Mouse (Mus musculus): Measurements from ENCODE around the gene B3gat3. TPM values are rescaled to one million over a fixed set of nuclear protein-coding genes. Genes with fewer than 3 reads are reported as not detected.
"Not testable (repeated sequence)": the region's sequence is repeated elsewhere in the genome, so short reads cannot be mapped to it uniquely, and the experiment has no call there.

B3gat3 gene
- polyA plus RNA-seq (2016; fragmentation: Nextera tagmentation; extraction: Ambion mirVana), result 46.7 and 47.3 TPM in 2 replicates

- H3K9me3 ChIP-seq, result no peaks in the 10 kb centered on the region
- H3K36me3 ChIP-seq (replicated peaks), result peaks cover 47% of the 10 kb centered on the region
- 3% methylated on average over 50 of the region's 50 CpGs for WGBS
- H3K4me1 ChIP-seq, result peaks cover 22% of the 10 kb centered on the region
- H3K27me3 ChIP-seq (replicated peaks; ENCODE audit: low read depth, poor library complexity, severe bottlenecking), result no peaks in the 10 kb centered on the region
- peak within 1 kb of the TSS; percentile 92 for H3K4me3 ChIP-seq
- H3K27ac ChIP-seq (replicated peaks), result peak within 1 kb of the TSS; percentile 92
- DNase-seq (ENCODE audit: low spot score), result peak; percentile 95
Observed at GRCm38 (mm10) chr19:8920073-8920736, at the start of gene B3gat3. TSS of gene B3gat3 (plus strand) at chr19:8920374.

- peaks cover 25% of the 10 kb centered on the region for H3K36me3 ChIP-seq (replicated peaks)
- DNase-seq (ENCODE audit: low spot score); H3K9me3 ChIP-seq; H3K27ac ChIP-seq (replicated peaks); H3K27me3 ChIP-seq (replicated peaks; ENCODE audit: low read depth, poor library complexity, severe bottlenecking): not testable (repeated sequence)
- peak overlapping the region; percentile 85 for H3K4me3 ChIP-seq
- peaks cover 12% of the 10 kb centered on the region for H3K4me1 ChIP-seq
- WGBS, result 77% methylated on average over 3 of the region's 3 CpGs
Observed at GRCm38 (mm10) chr19:8870381-8870780, 49.8 kb upstream of the B3gat3 start.

GRCm38 (mm10) chr19:8870838-8871237 is 49.3 kb upstream of the B3gat3 start:
- H3K4me3 ChIP-seq, result peak overlapping the region; percentile 85

GRCm38 (mm10) chr19:8871267-8872186 is 48.6 kb upstream of the B3gat3 start, which contains the start of gene Ubxn1:
TSS of gene Ubxn1 (plus strand) at chr19:8871496.
- Histone ChIP-seq H3K4me3 (peak within 1 kb of the TSS; percentile 85), H3K9me3 (no peaks in the 10 kb centered on the region), H3K4me1 (peaks cover 12% of the 10 kb centered on the region), H3K27me3 (replicated peaks; ENCODE audit: low read depth, poor library complexity, severe bottlenecking) (no peaks in the 10 kb centered on the region), H3K27ac (replicated peaks) (peak within 1 kb of the TSS; percentile 91), H3K36me3 (replicated peaks) (peaks cover 36% of the 10 kb centered on the region)
- WGBS, result under 1% methylated on average over 59 of the region's 59 CpGs
- peak; percentile 96 for DNase-seq (ENCODE audit: low spot score)

More at GRCm38 (mm10) chr19:8870838-8871237, 49.3 kb upstream of the B3gat3 start:
- H3K36me3 ChIP-seq (replicated peaks), result peaks cover 30% of the 10 kb centered on the region
- no peaks in the 10 kb centered on the region for H3K27me3 ChIP-seq (replicated peaks; ENCODE audit: low read depth, poor library complexity, severe bottlenecking)
- H3K9me3 ChIP-seq, result no peaks in the 10 kb centered on the region
- WGBS, result 66% methylated on average over 9 of the region's 9 CpGs
- DNase-seq (ENCODE audit: low spot score), result no peak
- H3K27ac ChIP-seq (replicated peaks), result peak overlapping the region; percentile 91
- peaks cover 12% of the 10 kb centered on the region for H3K4me1 ChIP-seq

- 77% methylated on average over 10 of the region's 10 CpGs for WGBS
- no peak for DNase-seq (ENCODE audit: low spot score)
- H3K4me1 ChIP-seq, result peaks cover 12% of the 10 kb centered on the region
- peak overlapping the region; percentile 85 for H3K4me3 ChIP-seq
- peak overlapping the region; percentile 91 for H3K27ac ChIP-seq (replicated peaks)
- no peaks in the 10 kb centered on the region for H3K9me3 ChIP-seq
- H3K36me3 ChIP-seq (replicated peaks), result peaks cover 44% of the 10 kb centered on the region
- no peaks in the 10 kb centered on the region for H3K27me3 ChIP-seq (replicated peaks; ENCODE audit: low read depth, poor library complexity, severe bottlenecking)
Observed at GRCm38 (mm10) chr19:8872266-8872840, 47.8 kb upstream of the B3gat3 start.

- Histone ChIP-seq H3K36me3 (replicated peaks) (peaks cover 63% of the 10 kb centered on the region), H3K27ac (replicated peaks) (no peak overlapping the region), H3K9me3 (no peaks in the 10 kb centered on the region), H3K4me1 (peaks cover 20% of the 10 kb centered on the region), H3K27me3 (replicated peaks; ENCODE audit: low read depth, poor library complexity, severe bottlenecking) (no peaks in the 10 kb centered on the region), H3K4me3 (no peak overlapping the region)
- 95% methylated on average over 7 of the region's 7 CpGs for WGBS
- DNase-seq (ENCODE audit: low spot score), result no peak
Observed at GRCm38 (mm10) chr19:8875031-8875430, 45.1 kb upstream of the B3gat3 start.

- H3K4me1 ChIP-seq, result peaks cover 11% of the 10 kb centered on the region
- peak within 1 kb of the TSS; percentile 92 for H3K27ac ChIP-seq (replicated peaks)
- under 1% methylated on average over 42 of the region's 42 CpGs for WGBS
Observed at GRCm38 (mm10) chr19:8880311-8881033, 39.7 kb upstream of the B3gat3 start, which contains the start of gene Uqcc3. TSS of gene Uqcc3 (minus strand) at chr19:8880923.

GRCm38 (mm10) chr19:8881034-8881392 is 39.2 kb upstream of the B3gat3 start:
- no peaks in the 10 kb centered on the region for H3K9me3 ChIP-seq
- H3K36me3 ChIP-seq (replicated peaks), result peaks cover 32% of the 10 kb centered on the region
- no peak for DNase-seq (ENCODE audit: low spot score)
- H3K4me1 ChIP-seq, result peaks cover 11% of the 10 kb centered on the region
- H3K4me3 ChIP-seq, result peak overlapping the region; percentile 94
- peak overlapping the region; percentile 92 for H3K27ac ChIP-seq (replicated peaks)
- WGBS, result 17% methylated on average over 3 of the region's 3 CpGs
- no peaks in the 10 kb centered on the region for H3K27me3 ChIP-seq (replicated peaks; ENCODE audit: low read depth, poor library complexity, severe bottlenecking)

More at GRCm38 (mm10) chr19:8880311-8881033, 39.7 kb upstream of the B3gat3 start, which contains the start of gene Uqcc3:
- Histone ChIP-seq H3K36me3 (replicated peaks) (peaks cover 37% of the 10 kb centered on the region), H3K9me3 (no peaks in the 10 kb centered on the region), H3K27me3 (replicated peaks; ENCODE audit: low read depth, poor library complexity, severe bottlenecking) (no peaks in the 10 kb centered on the region), H3K4me3 (peak within 1 kb of the TSS; percentile 94)
- DNase-seq (ENCODE audit: low spot score), result peak; percentile 87

- H3K9me3 ChIP-seq, result no peaks in the 10 kb centered on the region
- DNase-seq (ENCODE audit: low spot score), result no peak
- H3K36me3 ChIP-seq (replicated peaks), result peaks cover 9% of the 10 kb centered on the region
- H3K4me1 ChIP-seq, result peaks cover 23% of the 10 kb centered on the region
- H3K27ac ChIP-seq (replicated peaks), result no peak within 1 kb of the TSS
- no peaks in the 10 kb centered on the region for H3K27me3 ChIP-seq (replicated peaks; ENCODE audit: low read depth, poor library complexity, severe bottlenecking)
- H3K4me3 ChIP-seq, result no peak within 1 kb of the TSS
- whole genome bisulfite sequencing, result 86% methylated on average over 3 of the region's 3 CpGs
Observed at GRCm38 (mm10) chr19:8883616-8884015, 36.6 kb upstream of the B3gat3 start, which contains the start of the genes Lbhd1 and Gm49403. TSS of gene Lbhd1 (plus strand) at chr19:8883732. TSS of gene Gm49403 (plus strand) at chr19:8883930.

GRCm38 (mm10) chr19:8886916-8887584 is 33.1 kb upstream of the B3gat3 start:
- Histone ChIP-seq H3K36me3 (replicated peaks) (peaks cover 23% of the 10 kb centered on the region), H3K9me3 (no peaks in the 10 kb centered on the region), H3K27ac (replicated peaks) (peak overlapping the region; percentile 93), H3K4me3 (peak overlapping the region; percentile 71), H3K4me1 (peaks cover 17% of the 10 kb centered on the region), H3K27me3 (replicated peaks; ENCODE audit: low read depth, poor library complexity, severe bottlenecking) (no peaks in the 10 kb centered on the region)
- no peak for DNase-seq (ENCODE audit: low spot score)
- 46% methylated on average over 1 of the region's 1 CpGs for WGBS
